ENCODE assay signal across 9 mouse cellular contexts in genomic region chr11:102992940-102993339, GRCm38 (mm10). TPM values are rescaled to one million over a fixed set of nuclear protein-coding genes. Genes with fewer than 3 reads are reported as not detected.
DNase-seq lines count a peak whose midpoint lies in the region; ATAC-seq and TF ChIP-seq lines count a peak whose summit lies in the region.
"Had no signal": no experiment of that assay in that cellular context is flagged by ENCODE, and none has a peak within 500 bp of the region (broad histone marks: within the 10 kb centered on the region; RNA-seq: fewer than 3 reads in every experiment).

No protein-coding gene starts in this region.

- peaks cover 7% of the 10 kb centered on the region for H3K4me1 ChIP-seq in cerebellum, adult 2 months (ENCODE audit: control insufficient read depth, insufficient read depth, low read length)
- H3K4me1 ChIP-seq in liver, embryonic 12.5 days, result peaks cover 21% of the 10 kb centered on the region

- DNase-seq in cerebellum, adult 11 months, result peak; percentile 68
- peak; percentile 67 to 79 for DNase-seq in cerebellum, adult 2 months
- peak; percentile 68 for DNase-seq in forelimb bud, embryonic 11.5 days (ENCODE audit: low read depth, low spot score)
- peak; percentile 83 for DNase-seq in induced T-regulatory cell, adult 2 months (ENCODE audit: low read depth)
- DNase-seq in spleen, postnatal 4 days (ENCODE audit: low spot score in 2 of 2), result peak; percentile 66 to 91

- no peak overlapping the region for H3ac ChIP-seq in myocyte (ENCODE audit: control insufficient read depth, insufficient read length)

- H3K79me2 ChIP-seq in myocyte (ENCODE audit: control insufficient read depth, insufficient read depth), result no peaks in the 10 kb centered on the region

- H3K36me3 ChIP-seq in liver, embryonic 12.5 days, result peaks cover 43% of the 10 kb centered on the region
- H3K36me3 ChIP-seq in myocyte (ENCODE audit: control insufficient read depth, insufficient read depth), result peaks cover 24% of the 10 kb centered on the region

- no peak for ATAC-seq in cerebellum, adult (ENCODE audit: insufficient number of reproducible peaks, low FRiP score, low TSS enrichment)
- 0 out of 2 replicates have a peak, but pooled peaks have one; percentile 10 for ATAC-seq in liver, embryonic 12.5 days
- ATAC-seq: Patski had no signal

- no peak overlapping the region for H3K4me3 ChIP-seq in cerebellum, adult 2 months (replicated peaks; ENCODE audit: insufficient read depth, low read depth, low read length)
- no peak overlapping the region for H3K4me3 ChIP-seq in liver, embryonic 12.5 days
- no peak overlapping the region for H3K4me3 ChIP-seq in myocyte

- TF ChIP-seq CTCF in cerebellum, adult 2 months (IDR thresholded peaks at IDR 0.05; ENCODE audit: borderline replicate concordance, insufficient read depth, low read depth, low read length), result peak; percentile 80

- no peak overlapping the region for H3K27ac ChIP-seq in cerebellum, adult 2 months (ENCODE audit: insufficient read depth, low read length)
- no peak overlapping the region for H3K27ac ChIP-seq in liver, embryonic 12.5 days

- no peak overlapping the region for H3K9ac ChIP-seq in liver, embryonic 12.5 days

- WGBS in cerebellum, adult 2 months, result 28% methylated on average over 5 of the region's 5 CpGs
- 6% methylated on average over 5 of the region's 5 CpGs for WGBS in liver, embryonic 12.5 days (ENCODE audit: insufficient replicate concordance)

- H3K4me2 ChIP-seq in liver, embryonic 12.5 days, result no peak overlapping the region
- H3K4me2 ChIP-seq in myocyte (ENCODE audit: low read depth), result no peak overlapping the region

- no peaks in the 10 kb centered on the region for H3K27me3 ChIP-seq in cerebellum, adult 2 months (ENCODE audit: control insufficient read depth, insufficient read depth, low read length)
- peaks cover 53% of the 10 kb centered on the region for H3K27me3 ChIP-seq in liver, embryonic 12.5 days (replicated peaks)
- H3K27me3 ChIP-seq in myocyte (ENCODE audit: control insufficient read depth, insufficient read depth, insufficient read length), result no peaks in the 10 kb centered on the region
- H3K27me3 ChIP-seq: Patski had no signal

- no peak for TF ChIP-seq POLR2A in cerebellum, adult 2 months (IDR thresholded peaks at IDR 0.05; ENCODE audit: borderline replicate concordance, insufficient read depth, low read length)
- TF ChIP-seq POLR2A in myocyte (IDR thresholded peaks at IDR 0.05; ENCODE audit: insufficient read length, low read depth), result no peak

- H3K9me3 ChIP-seq in liver, embryonic 12.5 days (replicated peaks), result no peaks in the 10 kb centered on the region

TF ChIP-seq in myocyte, 11 proteins besides CTCF, POLR2A, EP300 and RAD21:
- TF ChIP-seq POLR2AphosphoS2 (IDR thresholded peaks at IDR 0.05; ENCODE audit: insufficient read length, low read depth) (peak; percentile 78), MYOD1 (IDR thresholded peaks at IDR 0.05; ENCODE audit: control insufficient read depth in 1 of 3, insufficient read length in 2 of 3, low read depth in 2 of 3) (peak in 2 of 3 experiments; percentile 31 to 65), MYOG (IDR thresholded peaks at IDR 0.05; ENCODE audit: control insufficient read depth in 1 of 3, insufficient read depth in 1 of 3, insufficient read length in 2 of 3, low read depth in 2 of 3) (peak in 1 of 3 experiments; percentile 74), REST (IDR thresholded peaks at IDR 0.05; ENCODE audit: insufficient read depth, insufficient read length) (no peak), TCF3 (IDR thresholded peaks at IDR 0.05; ENCODE audit: insufficient read length, low read depth) (no peak), MAX (IDR thresholded peaks at IDR 0.05; ENCODE audit: low read depth) (no peak), CEBPB (IDR thresholded peaks at IDR 0.05; ENCODE audit: insufficient read depth, poor library complexity, severe bottlenecking) (no peak), USF1 (IDR thresholded peaks at IDR 0.05; ENCODE audit: low read depth) (no peak), SRF (IDR thresholded peaks at IDR 0.05; ENCODE audit: control insufficient read depth, insufficient read length, low read depth) (no peak), E2F4 (IDR thresholded peaks at IDR 0.05; ENCODE audit: insufficient read depth) (no peak)

RNA-seq across cellular contexts. Expression of gene Nmt1, which starts 35.0 kb away (rescaled TPM):
- polyA plus RNA-seq in cerebellum, adult 2 months (2012; rRNA removed), result 58.8 and 63.2 TPM in 2 replicates
- polyA plus RNA-seq in liver, embryonic 12.5 days (2016; fragmentation: Nextera tagmentation; extraction: Ambion mirVana), result 47.9 and 54.8 TPM in 2 replicates
- 77.1 TPM for polyA plus RNA-seq in myocyte (2012; fragmentation: generic; extraction: Trizol)

RNA-seq across cellular contexts. Expression of gene Dcakd, which starts 35.2 kb away (rescaled TPM):
- polyA plus RNA-seq in cerebellum, adult 2 months (2012; rRNA removed), result 58.3 and 63.6 TPM in 2 replicates
- 41.0 and 41.7 TPM in 2 replicates for polyA plus RNA-seq in liver, embryonic 12.5 days (2016; fragmentation: Nextera tagmentation; extraction: Ambion mirVana)
- polyA plus RNA-seq in myocyte (2012; fragmentation: generic; extraction: Trizol), result 199 TPM

RNA-seq across cellular contexts. Expression of gene C1ql1, which starts 46.5 kb away (rescaled TPM):
- 16.7 and 19.2 TPM in 2 replicates for polyA plus RNA-seq in cerebellum, adult 2 months (2012; rRNA removed)
- polyA plus RNA-seq in liver, embryonic 12.5 days (2016; fragmentation: Nextera tagmentation; extraction: Ambion mirVana), result 0.72 and 0.75 TPM in 2 replicates
- polyA plus RNA-seq in myocyte (2012; fragmentation: generic; extraction: Trizol), result 0.74 TPM

Comparison
In these comparisons a context has a peak if more than half of its experiments do, and no peak if none do; other contexts are left out.
1. RNA of gene C1ql1, which starts 46.5 kb away (polyA plus RNA-seq): 16.7 to 19.2 TPM in cerebellum, adult 2 months; 0.74 TPM in myocyte (single experiment) and 0.72 to 0.75 TPM in liver, embryonic 12.5 days; every median in the first group is over 10 times any median in the second.
2. Peak in every context shown above with its lines, with median percentiles within 50 percentile points of each other: DNase-seq.